Mouse (Mus musculus) neutrophil, adult 5-6 weeks (primary cell): ENCODE data around the gene Hemk1. TPM values are rescaled to one million over a fixed set of nuclear protein-coding genes. Genes with fewer than 3 reads are reported as not detected.

Experiments
- ATAC-seq: fragments of 151-379, 151-347 bp; 2 replicates; pipeline ENCODE4 v1.8.0; 2017; ENCODE audit warnings: mild to moderate bottlenecking, moderate TSS enrichment; ENCODE audit not compliant: insufficient number of reproducible peaks, poor library complexity, low FRiP score, severe bottlenecking; ENCODE audit errors: extremely low read depth
- total RNA-seq: library from RNA; stranded (forward); fragments of 200-1000 nt; gene quantifications from 2 replicates; pipeline ENCODE4 v1.2.3, GENCODE M21; 2017

The Hemk1 gene
- total RNA-seq, 1 experiment from 2014 or later, result 9.7 TPM

DNA sequence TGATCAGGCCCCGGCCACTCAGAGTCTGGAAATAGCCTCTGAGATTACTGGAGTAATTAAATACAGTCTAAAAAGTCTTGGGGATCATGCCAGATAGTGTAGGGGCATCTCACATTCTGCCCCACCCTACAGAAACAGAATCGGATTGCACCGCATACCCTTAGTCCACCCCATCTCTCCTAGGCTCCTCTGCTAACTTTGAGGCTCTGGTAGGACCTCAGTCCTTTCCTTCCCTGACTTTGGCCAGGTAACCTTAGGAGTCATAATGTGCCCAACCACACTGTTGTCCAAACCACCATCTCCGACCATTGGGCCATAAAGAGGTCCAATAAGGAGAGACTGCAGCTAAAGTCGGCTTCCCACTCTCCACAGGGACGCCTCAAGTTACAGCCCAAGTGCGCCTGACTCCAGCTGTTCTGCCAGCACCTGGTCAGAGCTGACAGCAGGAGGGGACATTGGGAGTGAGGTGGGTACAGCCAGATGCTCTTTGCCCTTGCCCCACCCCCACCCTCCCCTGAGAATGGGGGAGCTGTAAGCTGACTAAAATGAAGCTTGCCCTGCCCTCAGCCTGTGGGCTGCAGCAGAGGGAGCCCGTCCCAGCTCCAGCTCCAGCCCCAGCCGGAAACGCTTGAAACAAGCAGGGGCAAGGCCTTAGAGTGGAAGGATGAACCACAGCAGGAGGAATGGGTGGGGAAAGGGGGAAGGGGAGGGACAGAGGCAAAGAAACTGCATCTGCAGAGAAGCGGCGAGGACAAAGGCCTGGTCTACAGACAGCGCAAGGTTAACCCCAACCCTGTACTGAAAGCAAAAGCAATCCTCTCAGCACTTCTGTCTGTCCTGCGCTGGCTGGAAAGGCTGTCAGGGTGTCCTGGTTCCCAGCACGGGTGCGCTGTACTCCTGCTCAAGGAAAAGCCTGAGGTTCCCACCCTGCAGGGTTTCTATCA is 58.5 kb downstream of the Hemk1 start:
- no peak for ATAC-seq

DNA sequence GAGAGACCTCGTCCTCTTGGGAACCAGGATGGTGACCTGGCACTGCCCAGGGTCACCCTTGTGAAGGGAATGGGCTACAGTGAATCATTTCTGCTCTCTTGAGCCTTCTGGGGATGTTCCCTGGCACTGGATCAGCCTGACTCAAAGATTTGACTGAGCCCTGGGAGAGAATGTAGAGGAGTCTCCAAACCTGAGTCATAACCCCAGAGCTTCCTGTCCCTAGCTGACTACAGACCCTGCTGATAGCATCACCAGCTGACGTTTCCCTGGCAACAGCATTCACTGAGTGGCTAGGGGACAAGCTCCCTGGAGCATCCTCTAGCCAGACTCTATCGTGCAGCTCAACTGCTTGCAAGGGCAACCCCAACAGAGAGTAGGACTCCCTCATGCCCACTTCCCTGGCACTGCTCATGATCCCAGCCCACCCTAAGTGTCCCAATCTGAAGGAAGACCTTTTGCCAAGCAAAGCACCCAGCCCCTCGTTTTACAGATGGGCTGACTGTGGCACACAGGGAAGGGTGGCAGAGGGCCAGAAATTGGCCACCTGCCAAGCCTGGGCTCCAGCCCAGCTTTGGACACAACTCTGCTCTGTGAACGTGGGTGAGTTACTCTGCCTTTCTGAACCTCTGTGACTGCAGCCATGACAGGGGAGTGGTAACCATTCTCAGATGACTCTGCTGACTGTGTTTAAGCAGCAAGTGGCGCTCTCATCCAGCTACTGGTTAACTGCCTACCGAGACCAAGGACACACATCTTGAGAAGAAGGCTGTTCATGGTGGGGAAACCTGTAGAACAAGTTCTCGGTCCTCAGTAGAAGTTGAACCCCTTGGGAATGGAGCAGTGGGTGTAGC is 59.4 kb downstream of the Hemk1 start:
- ATAC-seq, result no peak

DNA sequence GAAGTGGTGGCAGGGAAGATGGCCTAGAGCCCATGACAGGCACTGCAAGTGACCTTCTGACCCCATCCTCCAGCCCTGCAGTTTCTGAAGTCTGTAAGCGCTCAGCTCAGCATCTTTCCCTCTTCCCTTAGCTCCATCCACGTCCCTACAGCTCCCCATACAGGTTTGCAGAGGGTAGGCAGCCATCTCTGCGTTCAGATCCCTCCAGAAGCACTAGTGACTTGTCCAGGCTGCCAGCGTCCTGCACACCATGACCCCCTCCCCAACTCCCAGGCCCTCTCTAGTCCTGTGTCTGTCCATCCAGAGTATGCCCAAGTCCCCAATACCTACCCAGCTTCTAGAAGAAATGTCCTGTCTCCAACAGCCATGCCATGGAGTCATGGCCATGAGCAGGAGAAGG is 60.0 kb downstream of the Hemk1 start:
- ATAC-seq, result no peak

DNA sequence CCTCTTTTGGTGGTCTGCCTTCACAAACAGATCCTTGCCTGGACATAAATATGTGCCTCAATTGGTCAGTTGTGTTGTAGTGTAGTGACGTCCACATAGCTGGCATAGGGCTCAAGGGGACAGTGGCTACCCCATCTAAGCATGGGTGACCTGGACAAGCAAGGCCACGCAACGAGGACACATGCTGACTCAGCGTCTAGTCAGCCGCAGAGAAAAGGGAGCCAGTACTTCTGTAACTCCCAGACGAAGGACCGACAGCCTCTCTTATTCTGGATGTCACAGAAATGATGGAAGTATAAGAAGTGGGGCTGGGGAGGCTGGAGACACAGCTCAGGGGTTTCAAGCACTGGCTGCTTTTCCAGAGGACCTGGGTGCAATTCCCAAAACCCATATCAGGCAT is 60.5 kb downstream of the Hemk1 start:
- no peak for ATAC-seq

Other genes with a start within 250 kb of the Hemk1 start
- gene Dock3, start 106.4 kb downstream of the Hemk1 start, total RNA-seq, result not detected in 2 replicates
- 41.0 and 43.6 TPM in 2 replicates for gene Mapkapk3, start 48.5 kb downstream of the Hemk1 start, total RNA-seq
- 0.58 and 0.61 TPM in 2 replicates for gene Cish, start 42.3 kb downstream of the Hemk1 start, total RNA-seq
- gene 6430571L13Rik, start 2.3 kb upstream of the Hemk1 start, total RNA-seq, result 0.12 TPM in 1 of 2 replicates, not detected in the other
- 0.49 and 0.58 TPM in 2 replicates for gene Cacna2d2, start 61.3 kb upstream of the Hemk1 start, total RNA-seq
- gene Tmem115, start 195.6 kb upstream of the Hemk1 start, total RNA-seq, result 18.6 and 20.4 TPM in 2 replicates
- 9.2 and 11.7 TPM in 2 replicates for gene Cyb561d2, start 203.8 kb upstream of the Hemk1 start, total RNA-seq
- 29.4 and 36.7 TPM in 2 replicates for gene Nprl2, start 203.9 kb upstream of the Hemk1 start, total RNA-seq
- gene Zmynd10, start 208.9 kb upstream of the Hemk1 start, total RNA-seq, result 0.86 TPM in 1 of 2 replicates, not detected in the other
- 70.8 and 78.2 TPM in 2 replicates for gene Rassf1, start 213.2 kb upstream of the Hemk1 start, total RNA-seq
- gene Tusc2, start 224.9 kb upstream of the Hemk1 start, total RNA-seq, result 20.4 and 23.9 TPM in 2 replicates
- 0.93 and 1.1 TPM in 2 replicates for gene Hyal2, start 229.6 kb upstream of the Hemk1 start, total RNA-seq
- 2.6 and 2.8 TPM in 2 replicates for gene Hyal1, start 238.6 kb upstream of the Hemk1 start, total RNA-seq
- gene Naa80, start 240.5 kb upstream of the Hemk1 start, total RNA-seq, result 8.0 and 8.7 TPM in 2 replicates
- gene Hyal3, start 242.5 kb upstream of the Hemk1 start, total RNA-seq, result 2.2 TPM in 1 of 2 replicates, not detected in the other
- gene Ifrd2, start 249.3 kb upstream of the Hemk1 start, total RNA-seq, result 11.2 and 20.1 TPM in 2 replicates